Mouse (Mus musculus): ENCODE results near the gene 1110059G10Rik. TPM values are rescaled to one million over a fixed set of nuclear protein-coding genes. Genes with fewer than 3 reads are reported as not detected.

Gene 1110059G10Rik
- 160 TPM for polyA plus RNA-seq (2014; fragmentation: Illumina TruSeq; extraction: RNeasy Lipid Tissue Mini Kit (QIAGEN cat#74804); ENCODE audit: low replicate concordance)

DNA sequence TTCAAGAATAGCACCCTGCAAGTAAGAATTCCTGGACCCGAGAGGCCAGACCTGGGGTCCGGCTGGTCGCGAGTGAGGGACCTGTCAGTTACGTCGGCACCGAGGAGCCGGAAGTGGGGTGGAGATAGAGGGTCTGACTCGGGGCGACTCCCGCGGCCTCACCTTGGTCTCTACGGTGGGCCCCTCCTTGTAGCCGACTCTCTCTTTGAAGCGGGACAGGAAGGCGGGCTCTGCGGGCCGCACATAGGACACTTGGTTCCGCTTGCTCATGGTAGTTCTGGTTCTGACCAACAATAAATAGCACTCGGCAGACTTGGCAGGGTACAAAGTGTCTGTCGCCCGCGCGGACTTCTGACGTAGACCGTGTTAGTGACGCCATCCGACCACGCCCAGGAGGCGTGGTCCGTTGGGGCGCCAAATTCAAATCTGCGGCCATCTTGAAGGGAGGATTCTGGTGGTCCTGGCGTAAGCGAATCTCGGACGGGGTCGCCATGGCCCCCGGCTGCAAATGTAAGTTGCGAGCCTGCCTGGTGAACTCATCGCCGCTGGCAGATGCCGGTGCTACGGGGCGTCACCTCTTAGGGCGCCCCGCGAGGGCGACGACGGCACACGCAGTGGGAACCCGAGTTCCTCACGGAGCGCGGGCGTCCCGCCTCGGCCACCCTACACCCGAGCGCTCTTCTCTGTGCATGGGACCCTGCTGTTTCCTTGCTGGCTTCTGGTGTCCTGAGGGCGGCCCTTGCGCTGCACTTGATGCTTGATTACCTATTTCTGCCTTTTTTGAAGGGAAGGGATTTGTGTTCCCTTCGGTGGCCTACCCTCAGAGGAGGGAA lies at the start of gene 1110059G10Rik, which contains the start of gene Kif15:
1110059G10Rik (minus strand) TSS at position 358 of the 833 bp plus-strand sequence.
Kif15 (plus strand) TSS at position 404 of the 833 bp plus-strand sequence.

DNA sequence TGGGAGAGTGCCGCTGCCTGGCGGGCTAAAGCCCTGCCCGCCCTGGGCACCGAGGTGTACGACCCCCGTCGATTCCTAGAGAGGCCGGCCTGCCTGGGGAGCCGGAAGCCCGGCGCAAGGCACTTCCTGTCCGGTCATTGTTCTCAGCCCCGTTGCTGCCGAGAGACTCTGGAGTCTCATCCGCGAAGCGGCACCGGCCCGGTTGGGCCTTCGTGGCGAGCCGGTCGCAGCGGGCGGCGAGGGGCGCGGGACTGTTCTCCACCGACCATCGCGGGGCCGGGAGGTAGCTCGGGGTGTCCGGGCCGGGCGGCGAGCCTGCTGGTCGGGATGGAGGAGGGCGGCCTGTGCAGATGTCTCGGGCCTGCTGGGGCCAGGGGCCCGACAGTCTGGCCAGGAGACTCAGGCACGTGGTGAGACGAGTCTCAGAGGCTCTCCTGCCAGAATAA lies 27.8 kb downstream of the 1110059G10Rik start, which contains the start of gene Zfp105:
Zfp105 (plus strand) TSS at position 137 of the 446 bp plus-strand sequence.

Other genes starting within 250 kb of the 1110059G10Rik start
- 0.22 TPM for gene Topaz1, start 203.7 kb downstream of the 1110059G10Rik start, polyA plus RNA-seq (2014; fragmentation: Illumina TruSeq; extraction: RNeasy Lipid Tissue Mini Kit (QIAGEN cat#74804); ENCODE audit: low replicate concordance)
- gene Tcaim, start 145.5 kb downstream of the 1110059G10Rik start, polyA plus RNA-seq (2014; fragmentation: Illumina TruSeq; extraction: RNeasy Lipid Tissue Mini Kit (QIAGEN cat#74804); ENCODE audit: low replicate concordance): 11.8 TPM
- gene Gm35549, start 107.0 kb downstream of the 1110059G10Rik start, polyA plus RNA-seq (2014; fragmentation: Illumina TruSeq; extraction: RNeasy Lipid Tissue Mini Kit (QIAGEN cat#74804); ENCODE audit: low replicate concordance): not detected
- 134 TPM for gene Zfp445, start 85.0 kb downstream of the 1110059G10Rik start, polyA plus RNA-seq (2014; fragmentation: Illumina TruSeq; extraction: RNeasy Lipid Tissue Mini Kit (QIAGEN cat#74804); ENCODE audit: low replicate concordance)
- 22.1 TPM for gene Zkscan7, start 65.3 kb downstream of the 1110059G10Rik start, polyA plus RNA-seq (2014; fragmentation: Illumina TruSeq; extraction: RNeasy Lipid Tissue Mini Kit (QIAGEN cat#74804); ENCODE audit: low replicate concordance)
- 1.8 TPM for gene Zfp105, start 27.9 kb downstream of the 1110059G10Rik start, polyA plus RNA-seq (2014; fragmentation: Illumina TruSeq; extraction: RNeasy Lipid Tissue Mini Kit (QIAGEN cat#74804); ENCODE audit: low replicate concordance)
- 58.2 TPM for gene Kif15, start within 50 bp of the 1110059G10Rik start, polyA plus RNA-seq (2014; fragmentation: Illumina TruSeq; extraction: RNeasy Lipid Tissue Mini Kit (QIAGEN cat#74804); ENCODE audit: low replicate concordance)
- gene Tmem42, start 70.3 kb upstream of the 1110059G10Rik start, polyA plus RNA-seq (2014; fragmentation: Illumina TruSeq; extraction: RNeasy Lipid Tissue Mini Kit (QIAGEN cat#74804); ENCODE audit: low replicate concordance): 7.7 TPM
- gene Tgm4, start 83.7 kb upstream of the 1110059G10Rik start, polyA plus RNA-seq (2014; fragmentation: Illumina TruSeq; extraction: RNeasy Lipid Tissue Mini Kit (QIAGEN cat#74804); ENCODE audit: low replicate concordance): not detected
- 37.4 TPM for gene Zdhhc3, start 162.2 kb upstream of the 1110059G10Rik start, polyA plus RNA-seq (2014; fragmentation: Illumina TruSeq; extraction: RNeasy Lipid Tissue Mini Kit (QIAGEN cat#74804); ENCODE audit: low replicate concordance)
- 15.6 TPM for gene Exosc7, start 162.2 kb upstream of the 1110059G10Rik start, polyA plus RNA-seq (2014; fragmentation: Illumina TruSeq; extraction: RNeasy Lipid Tissue Mini Kit (QIAGEN cat#74804); ENCODE audit: low replicate concordance)
- not detected for gene Clec3b, start 199.9 kb upstream of the 1110059G10Rik start, polyA plus RNA-seq (2014; fragmentation: Illumina TruSeq; extraction: RNeasy Lipid Tissue Mini Kit (QIAGEN cat#74804); ENCODE audit: low replicate concordance)

Data from small intestine, adult 10 weeks (tissue).